Mouse (Mus musculus) layer of hippocampus, adult 9-11 months (tissue): ENCODE measurements around the gene Gpr107.

ENCODE experiments used
- DNase-seq: peaks from one replicate; pipeline ENCODE4 v3.0.0; 2022

The Gpr107 gene

DNA sequence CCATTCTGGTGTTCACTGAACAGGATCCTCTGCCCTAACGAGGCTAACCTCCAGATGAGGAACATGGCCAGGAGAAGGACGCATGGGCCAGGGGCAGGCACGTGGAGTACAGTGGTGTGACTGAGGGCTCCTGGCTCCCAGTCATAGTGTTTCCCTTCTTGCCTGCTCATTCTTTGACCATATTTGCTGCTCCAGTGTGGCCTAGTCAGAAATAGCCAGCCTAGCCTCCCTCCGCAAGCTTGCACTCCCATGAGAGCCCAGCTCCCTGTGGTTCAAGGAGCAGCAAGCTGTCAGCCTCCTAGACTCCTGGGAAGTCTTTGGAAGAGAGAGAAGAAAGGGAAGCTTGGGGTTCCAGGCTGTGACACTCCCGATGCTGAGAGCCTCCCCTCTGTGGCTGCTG is 52.6 kb downstream of the Gpr107 start:
- DNase-seq: no peak

DNA sequence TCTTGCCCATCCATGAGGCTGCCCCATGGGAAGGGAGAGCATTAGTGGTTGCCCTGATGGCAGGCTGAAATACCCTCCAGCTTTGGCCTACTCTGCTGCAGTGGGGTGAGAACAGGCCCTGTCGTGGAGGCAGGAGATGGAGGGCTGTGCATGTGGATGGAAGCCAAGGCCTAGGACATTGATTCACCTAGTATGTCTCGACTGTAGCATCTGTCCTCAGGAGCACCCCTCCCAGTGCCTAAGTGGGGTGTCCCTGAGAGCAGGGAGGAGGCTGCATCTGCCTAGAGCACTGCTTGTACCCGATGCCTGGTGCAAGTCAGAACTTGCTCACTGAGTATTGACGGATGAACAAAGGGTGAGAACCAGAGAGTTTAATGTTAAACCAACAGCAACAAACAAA is 54.1 kb downstream of the Gpr107 start:
- DNase-seq: no peak

DNA sequence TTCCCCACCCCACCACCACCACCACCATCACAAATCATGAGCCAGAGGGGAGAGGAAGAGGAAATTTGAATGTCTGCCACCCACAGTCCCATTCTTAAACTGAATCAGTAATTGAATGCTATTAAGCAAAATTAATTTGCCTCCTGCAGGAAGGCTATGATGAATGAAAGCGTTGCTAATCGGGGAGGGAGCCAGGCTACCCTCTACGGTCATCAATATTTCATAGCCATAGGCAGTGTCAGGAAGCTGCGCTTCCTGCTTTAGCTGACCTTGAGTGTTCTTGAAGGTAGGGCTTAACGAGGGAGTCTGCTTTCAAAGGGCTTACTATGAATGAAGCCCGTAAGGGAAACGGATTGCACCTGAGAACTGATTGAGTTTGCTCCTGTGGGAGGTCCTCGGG is 54.8 kb downstream of the Gpr107 start:
- DNase-seq: no peak

DNA sequence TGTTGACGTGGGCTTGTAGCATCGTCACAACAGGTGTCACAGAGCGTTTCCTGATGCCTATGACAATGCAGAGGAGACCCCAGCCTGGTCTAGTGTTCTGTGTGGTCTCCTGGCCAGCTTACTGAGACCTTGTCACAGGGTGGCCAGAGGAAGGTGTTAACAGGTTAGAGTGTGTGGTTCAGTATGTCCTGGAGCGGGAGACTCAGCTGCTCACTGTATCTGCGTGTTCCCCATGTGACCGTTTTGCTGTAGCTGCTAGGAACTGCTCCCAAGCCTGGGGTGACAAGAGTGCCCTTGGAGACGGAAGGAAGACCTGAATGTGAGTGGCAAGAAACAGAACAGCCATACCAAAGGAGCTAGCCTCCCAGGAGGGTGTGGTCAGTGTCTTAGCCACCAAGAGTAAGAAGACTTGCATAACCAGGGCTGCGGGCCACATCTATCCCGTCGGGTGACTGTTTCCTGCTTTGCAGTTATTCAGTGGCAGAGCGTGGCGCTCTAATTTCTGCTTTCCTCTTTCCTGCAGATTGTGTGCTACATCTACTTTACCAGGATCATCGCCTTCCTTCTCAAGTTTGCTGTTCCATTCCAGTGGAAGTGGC is 56.5 kb downstream of the Gpr107 start:
- no peak for DNase-seq

DNA sequence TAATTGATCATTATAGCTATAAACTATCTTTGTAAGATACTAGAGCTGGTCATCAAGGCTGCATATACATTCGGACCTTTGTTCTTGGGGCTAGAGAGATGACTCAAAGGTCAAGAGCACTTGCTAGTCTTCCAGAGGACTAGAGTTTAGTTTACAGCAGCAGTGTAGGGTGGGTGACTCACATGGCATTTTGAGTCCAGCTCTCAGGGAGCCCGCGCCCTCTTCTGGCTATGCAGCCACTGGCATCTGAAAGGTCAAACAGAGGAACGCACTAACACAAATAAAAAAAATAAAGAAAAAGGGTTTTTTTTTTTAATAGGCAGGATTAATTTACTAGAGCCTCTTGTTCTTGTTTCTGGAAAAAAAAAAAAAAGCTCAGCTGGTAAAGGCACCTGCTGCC is 57.4 kb downstream of the Gpr107 start:
- DNase-seq: no peak

DNA sequence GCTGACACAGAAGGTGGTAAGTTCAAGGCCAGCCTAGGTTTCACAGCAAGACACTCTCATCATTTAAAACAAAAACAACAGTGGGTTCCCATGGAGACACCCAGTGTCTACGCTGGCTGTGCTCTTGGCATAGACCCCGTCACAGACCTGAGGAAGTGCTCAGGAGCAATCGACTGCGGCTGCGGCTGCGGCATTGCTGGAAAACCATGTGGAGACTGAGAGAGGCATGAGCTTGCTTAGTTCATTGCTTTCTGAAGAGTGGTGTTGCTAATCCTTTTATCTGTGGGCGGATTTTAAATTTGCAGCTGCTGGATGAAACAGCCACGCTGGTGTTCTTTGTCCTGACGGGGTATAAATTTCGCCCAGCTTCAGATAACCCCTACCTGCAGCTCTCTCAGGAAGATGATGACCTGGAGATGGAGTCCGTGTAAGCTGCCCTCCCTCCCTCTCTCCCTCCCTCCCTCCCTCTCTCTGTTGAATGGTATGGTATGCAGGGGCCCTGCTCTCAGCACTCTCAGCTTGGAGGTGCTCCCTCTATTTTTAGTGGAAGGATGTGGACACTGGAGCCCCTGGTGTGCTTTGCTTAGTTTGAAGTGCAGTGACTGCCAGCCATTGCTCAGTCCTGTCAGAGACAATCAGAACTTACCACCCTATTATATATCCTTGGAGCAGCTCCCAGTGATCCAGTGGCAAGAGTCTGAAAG is 58.2 kb downstream of the Gpr107 start:
- DNase-seq: no peak

DNA sequence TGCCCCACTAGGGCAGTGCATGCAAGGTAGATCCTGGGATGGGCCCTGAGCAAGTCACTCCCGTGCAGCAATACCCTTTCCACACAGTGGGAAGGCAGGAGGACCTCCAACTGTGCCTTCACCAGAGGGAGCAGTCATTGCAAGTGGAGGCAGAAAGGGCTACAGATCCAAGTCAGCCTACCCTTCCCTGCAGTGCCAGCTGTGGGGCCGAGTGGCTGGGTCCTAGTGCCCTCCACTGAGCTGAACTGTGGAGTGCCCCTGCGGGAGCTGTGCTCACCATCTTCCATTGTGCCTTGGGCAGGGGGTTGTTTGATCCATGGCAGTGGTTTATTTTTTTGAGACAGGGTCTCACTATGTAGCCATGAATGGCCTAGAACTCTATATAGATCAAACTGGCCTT is 59.1 kb downstream of the Gpr107 start:
- no peak for DNase-seq

DNA sequence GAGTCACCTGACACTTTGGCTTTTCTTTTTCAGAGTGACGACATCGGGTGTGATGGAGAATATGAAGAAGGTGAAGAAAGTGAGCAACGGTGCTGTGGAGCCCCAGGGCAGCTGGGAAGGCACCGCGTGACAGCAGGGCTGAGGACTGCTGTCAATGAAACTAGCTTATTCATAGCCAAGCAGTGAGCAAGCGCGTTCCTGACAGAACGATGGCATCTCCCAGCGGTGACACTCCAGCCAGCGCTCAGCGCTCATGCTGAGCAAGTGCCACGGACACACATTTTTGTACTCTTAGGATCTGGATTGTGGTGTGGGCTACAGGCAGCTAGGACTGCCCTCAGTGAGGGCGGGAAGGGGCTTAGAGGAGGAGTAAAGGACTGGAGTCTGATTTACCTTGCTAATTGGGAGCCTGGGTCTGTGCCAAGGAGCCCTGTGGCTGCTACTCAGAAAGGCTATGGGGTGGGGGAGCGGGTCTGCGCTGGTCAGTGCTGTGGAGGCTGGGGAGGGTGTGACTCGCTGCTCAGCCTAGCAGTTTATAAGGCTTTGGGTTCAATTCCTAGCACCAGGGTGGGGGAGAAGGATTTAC is 62.2 kb downstream of the Gpr107 start:
- peak; percentile 44 for DNase-seq

DNA sequence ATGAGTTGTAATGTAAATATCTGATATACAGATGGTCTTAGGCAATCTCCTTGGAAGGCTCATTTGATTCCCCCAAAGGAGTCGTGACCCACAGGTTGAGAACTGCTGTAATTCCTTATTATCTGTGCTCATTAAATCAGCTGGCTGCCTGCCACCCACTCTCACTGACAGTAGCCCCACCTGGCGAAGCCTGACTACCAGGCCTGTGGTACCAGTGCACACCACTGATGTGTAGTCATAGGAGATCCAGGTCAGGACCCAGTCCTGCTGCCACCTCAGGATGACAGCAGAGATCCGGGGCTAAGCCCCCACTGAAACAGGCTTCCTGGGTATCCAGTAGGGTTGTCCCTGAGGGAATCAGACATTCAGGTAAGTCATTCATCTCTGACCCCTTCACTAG is 66.5 kb downstream of the Gpr107 start:
- no peak for DNase-seq

DNA sequence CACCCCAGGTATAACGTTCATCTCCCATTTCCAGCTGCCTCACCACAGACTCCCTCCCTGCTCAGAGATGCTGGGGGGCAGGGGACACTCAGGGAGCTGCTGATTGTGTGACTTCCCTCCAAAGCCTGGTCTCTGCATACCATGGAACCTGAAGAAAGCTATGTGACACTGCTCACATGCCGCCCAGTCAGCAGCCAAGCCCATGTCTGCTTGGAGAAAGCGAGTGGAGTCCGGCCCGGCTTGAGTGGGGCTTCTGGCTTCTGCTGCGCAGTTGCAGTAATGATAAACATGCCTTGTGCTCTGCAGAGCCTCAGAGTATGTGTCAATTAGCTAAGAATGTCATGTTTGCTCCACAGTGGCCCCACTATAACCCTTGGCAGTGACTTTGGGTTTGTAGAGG is 67.4 kb downstream of the Gpr107 start:
- DNase-seq: no peak

DNA sequence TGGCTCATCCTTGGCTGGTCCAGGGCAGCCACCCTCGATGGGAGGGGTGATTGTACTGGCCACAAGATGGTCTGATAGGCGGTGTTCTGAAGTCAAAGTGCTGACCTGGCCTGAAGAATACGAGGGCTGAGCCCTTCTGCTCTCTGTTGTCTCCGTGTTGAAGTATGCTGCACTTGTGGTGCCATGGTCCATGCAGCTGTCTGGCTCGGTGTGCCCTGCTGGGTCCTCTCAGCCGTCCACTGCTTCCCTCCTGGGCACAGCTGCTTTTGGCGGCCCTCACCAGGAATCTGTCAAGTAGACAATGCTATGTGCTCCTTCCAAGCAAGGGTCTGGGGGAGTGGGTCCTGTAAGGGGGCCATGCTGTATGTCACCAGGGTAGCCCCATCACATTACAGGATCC is 68.7 kb downstream of the Gpr107 start:
- DNase-seq: no peak

DNA sequence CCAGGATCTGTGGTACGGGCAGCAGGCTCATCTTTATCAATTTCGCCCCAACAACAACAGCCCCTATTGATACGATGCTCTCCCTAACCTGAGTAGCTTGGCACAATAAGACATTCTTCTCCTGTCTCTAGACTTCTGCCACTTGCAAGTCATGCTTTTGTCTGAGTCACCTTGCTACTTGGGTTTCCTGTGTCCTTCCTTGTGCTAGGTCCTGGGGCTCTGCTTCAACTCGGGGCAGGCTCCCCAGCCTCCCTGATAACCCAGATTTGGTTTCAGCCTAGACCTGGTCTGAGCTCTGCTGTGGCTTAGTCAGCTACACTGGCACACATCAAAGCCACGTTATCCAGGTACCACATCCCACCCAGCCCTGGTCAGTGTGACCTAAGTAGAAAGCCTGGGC is 69.5 kb downstream of the Gpr107 start:
- no peak for DNase-seq

DNA sequence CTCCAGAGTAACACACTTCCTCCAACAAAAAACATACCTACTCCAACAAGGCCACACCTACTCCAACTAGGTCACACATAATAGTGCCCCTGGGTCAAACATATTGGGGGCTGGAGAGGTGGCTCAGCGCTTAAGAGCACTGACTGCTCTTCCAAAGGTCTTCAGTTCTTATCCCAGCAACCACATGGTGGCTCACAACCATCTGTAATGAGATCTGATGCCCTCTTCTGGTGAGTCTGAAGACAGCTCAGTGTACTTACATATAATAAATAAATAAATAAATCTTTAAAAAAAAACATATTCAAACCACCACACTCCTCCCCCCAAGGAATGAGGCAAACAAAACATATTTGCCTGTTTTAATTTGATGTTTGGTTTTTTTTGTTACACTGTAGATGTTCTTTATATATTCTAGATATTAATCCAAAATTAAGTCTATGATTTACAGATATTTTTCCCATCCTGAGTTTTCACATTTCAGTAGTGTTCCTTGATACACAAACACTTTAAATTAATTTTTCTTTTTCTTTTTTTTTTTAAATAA is 76.7 kb downstream of the Gpr107 start:
- no peak for DNase-seq

DNA sequence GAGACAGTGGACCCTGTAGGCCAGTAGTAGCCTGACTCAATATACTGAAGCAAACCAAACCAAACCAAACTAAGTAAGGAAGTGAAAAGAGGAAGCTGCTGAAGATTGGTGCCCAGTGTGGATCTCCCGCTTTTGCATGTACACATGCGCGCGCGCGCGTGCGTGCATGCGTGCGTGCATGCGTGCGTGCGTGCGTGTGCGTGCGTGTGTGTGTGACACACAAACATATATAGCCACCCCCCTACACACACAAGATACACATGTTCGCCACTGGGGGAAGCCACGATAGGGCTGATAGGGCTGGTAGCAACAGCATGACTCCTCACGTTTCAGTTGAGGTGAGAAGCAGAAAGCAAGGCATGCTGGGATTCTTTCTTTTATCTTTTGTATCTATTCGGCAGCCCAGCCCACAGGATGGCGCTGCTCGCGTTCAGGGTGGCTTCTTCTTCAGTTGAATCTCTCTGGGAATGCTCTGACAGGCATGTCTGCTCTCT is 87.1 kb downstream of the Gpr107 start:
- peak; percentile 66 for DNase-seq

DNA sequence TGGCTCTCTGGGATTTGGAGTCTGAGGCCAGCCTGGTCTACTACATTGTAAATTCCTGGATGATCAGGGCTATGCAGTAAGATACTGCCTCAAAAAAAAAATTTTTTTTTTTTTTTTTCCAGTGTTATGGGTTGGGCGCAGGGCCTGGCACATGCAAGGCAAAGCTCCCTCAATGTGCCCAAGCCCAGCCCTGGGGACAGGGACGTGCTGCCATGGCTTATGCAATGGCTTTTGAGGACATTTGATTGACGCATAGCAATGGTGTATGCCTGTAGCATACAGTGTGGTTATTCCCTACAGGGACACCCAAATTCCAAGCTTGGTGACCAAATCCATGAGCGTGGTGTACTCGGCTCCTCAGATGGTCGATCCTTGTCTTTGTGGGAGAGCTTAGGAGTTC is 87.7 kb downstream of the Gpr107 start:
- no peak for DNase-seq

DNA sequence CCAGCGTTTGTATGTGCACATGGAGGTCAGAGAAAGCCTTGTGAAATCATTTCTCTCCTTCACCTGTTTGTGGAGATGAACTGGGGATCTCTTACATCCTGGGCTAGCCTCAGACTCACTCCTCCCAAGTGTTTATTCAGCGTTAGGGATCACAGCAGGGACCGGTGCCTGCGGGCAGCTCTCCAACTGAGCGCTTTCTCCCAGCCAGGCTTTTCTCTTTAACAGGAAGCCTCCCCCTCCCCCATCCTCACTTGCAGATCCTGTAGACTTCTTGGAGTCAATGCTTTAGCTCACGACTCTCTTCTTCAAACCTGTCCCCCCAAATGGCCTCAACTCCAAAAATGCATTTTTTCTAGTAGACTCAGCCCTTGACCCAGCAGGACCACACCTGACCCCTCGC is 89.5 kb downstream of the Gpr107 start:
- DNase-seq: no peak

DNA sequence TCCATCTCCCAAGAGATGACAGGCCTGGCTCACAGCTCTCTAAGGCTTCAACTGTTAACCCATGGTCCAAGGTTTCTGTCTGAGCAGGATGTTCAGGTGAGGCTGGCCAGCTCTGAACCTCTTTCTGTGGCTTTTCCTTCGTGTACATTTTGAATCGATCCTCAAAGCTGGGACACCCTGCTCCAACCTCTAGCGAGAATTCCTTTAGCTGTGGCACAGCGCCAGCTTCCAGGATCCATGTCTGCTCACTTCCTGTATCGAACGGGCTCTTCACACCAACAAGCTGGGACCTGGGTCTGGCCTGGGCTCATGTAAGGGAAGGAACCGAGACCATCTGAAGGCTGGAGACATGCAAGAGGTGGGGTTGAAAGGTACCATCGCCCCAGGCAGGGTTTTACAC is 92.1 kb downstream of the Gpr107 start:
- DNase-seq: no peak

DNA sequence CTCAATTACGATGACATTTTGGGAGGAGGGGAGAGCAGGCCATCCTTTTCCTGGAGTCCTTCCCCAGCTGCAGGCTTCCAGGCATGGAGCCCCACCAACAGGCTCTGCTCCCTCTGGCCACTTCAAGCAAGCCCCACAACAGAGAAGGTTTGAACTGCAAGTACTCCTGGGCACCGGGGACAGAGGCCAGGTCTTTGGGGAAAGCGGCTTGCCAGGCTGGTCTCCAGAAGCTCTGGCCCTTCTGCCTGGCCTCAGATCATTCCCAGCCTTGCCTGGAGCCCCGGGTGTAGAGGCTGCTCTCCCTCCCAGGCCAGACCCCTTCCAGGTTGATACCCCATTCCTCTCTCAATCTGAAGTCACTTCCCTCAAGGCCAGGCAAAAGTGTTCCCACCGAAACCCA is 92.9 kb downstream of the Gpr107 start:
- no peak for DNase-seq

DNA sequence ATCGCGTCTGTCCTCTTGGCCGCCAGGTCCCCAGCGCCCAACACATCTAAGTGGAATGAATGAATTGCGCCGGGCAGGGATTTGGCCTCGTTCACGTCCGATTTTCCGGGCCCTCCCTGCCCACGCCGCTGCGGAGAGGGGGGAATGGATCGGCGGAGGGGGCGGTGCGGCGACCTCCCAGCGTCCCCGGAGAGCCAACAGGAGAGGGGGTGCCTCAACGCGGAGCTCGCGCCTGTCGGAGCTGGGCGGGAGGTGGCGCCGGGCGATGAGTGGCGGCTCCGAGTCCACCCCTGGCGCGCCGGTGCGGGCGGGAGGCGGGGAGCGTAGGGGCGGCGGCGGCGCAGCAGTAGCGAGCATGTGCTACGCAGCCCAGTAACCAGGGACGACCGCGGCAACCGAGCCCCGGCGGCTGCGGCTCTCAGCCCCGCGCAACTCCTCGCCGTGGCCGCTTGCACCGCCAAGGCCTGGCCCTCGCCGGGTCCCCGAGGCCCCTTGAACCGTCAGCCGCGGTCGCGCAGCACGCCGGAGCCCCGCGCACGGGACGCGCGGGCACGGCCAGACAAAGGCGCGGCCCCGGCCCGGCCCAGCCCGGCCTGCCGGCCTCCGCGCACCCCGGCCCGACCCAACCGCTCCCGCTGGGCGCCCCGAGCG is 93.5 kb downstream of the Gpr107 start, which contains the start of gene Ncs1:
TSS of gene Ncs1 (plus strand) at position 333 of the 651 bp plus-strand sequence.
- peak; percentile 87 for DNase-seq

DNA sequence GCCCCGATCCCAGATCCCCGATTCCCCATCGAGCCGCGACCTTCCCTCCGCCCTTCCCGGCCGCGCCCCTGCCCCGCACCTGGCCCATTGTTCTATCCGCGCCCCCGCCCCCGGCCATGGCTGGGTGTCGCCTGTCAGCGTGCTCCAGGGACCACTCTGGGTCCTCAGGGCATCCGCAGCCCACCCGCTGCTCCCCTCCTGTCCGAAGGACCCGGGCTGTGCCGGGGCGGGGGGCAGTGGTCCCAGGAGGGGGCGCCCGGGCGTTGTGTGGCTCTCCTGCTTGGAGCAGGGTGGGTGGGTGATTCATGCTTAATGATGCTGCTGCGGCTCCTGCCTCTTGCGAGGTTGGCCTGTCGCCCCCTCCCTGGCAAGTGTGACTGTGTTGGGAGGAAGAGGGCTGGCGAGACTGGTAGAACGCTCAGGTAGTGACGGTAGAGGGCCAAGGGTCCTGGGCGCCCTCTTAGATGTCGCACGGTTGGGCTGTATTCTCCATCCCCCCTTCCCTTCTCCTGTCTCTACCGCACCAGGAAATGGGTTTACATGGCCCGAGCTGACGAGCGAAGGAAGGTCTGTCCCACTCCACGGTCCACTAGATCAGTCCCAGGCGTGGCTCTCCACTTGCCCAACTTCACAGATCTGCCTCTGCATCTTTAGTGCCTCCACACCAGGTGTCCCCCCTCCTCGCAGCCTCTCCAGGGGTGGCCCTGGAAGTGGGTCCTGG is 94.3 kb downstream of the Gpr107 start:
- no peak for DNase-seq

DNA sequence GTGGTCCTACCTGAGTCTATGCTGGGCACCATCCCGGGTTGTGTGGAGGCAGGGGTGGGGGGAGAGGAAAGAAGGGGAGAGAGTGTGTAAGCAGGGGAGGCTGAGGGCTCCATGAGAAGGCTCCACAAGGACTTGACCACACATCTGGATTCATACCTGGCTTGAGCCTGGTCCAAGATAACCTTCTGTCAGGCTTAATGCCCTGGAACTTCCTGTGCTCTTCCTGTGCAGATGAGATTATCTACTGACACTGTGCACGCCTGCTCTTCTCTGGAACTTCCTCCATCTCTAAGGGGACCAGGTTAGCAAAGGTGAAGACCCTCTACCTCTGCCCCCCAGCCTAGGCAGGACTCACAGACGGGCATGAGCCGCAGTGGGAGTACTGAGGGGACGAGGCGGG is 96.7 kb downstream of the Gpr107 start:
- no peak for DNase-seq

DNA sequence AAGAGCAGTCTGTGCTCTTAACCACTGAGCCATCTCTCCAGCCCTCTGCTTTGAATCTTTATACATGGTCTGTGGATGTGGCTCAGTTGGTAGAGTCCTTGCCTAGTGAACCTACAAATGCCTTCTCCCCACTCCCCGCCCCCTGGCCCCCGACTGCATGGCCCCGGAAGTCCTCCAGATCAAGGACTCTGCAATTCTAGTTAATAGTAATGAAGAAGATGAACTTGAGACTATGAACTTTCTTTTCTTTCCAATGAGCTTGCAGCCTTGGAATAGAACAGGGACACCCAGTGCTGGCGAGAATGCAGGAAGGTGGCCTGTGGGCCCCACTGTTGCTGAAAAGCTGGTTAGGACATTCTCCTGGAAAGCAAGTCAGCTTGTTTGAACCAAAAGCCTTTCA is 100.1 kb downstream of the Gpr107 start:
- no peak for DNase-seq

DNA sequence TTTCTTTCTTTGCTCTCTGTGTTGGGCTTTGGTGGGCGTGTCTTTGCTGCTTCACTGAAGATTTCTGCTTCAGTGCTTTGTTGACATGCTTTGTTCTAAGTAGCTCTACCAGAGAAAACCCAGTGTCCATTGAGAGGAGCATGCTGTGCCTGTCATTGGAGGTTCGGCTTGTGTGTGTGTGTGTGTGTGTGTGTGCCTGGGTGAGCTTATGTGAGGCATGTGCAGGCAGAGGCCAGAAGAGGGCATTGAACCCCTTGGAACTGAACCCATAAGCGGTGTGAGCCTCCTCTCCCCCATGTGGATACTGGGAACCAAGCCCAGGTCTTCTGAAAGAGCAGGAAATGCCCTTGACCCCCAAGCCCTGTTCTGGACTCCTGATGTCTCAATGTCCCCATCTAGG is 101.3 kb downstream of the Gpr107 start:
- no peak for DNase-seq
